Mouse (Mus musculus) heart, adult 9 months (tissue): Measurements from ENCODE around the gene Vmn2r104.

ENCODE experiments used
- DNase-seq, 2 experiments: peaks; one replicate each; pipeline ENCODE4 v3.0.0; 2022; ENCODE audit warnings: low spot score in 2 of 2

Vmn2r104 gene

DNA sequence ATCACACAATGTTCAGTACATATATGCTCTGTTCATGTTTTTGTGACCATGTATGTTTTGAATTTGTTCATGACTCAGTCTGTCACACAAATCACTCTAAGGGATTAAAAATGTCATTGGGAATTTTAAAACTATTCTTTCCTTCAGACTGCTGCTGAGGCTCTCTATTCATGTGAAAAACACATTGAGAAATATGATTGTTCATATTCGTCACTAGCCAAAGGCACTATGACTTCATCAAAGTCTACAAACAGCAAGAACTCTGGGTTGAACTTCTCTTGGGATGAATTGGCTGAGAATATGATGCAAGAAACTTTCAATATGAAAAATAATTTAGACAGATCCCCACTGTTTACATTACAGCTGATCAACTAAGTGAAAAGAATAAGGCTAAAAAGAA is at the start of gene Vmn2r104:
Vmn2r104 (minus strand) TSS at position 101 of the 400 bp plus-strand sequence.
- no peak for DNase-seq

DNA sequence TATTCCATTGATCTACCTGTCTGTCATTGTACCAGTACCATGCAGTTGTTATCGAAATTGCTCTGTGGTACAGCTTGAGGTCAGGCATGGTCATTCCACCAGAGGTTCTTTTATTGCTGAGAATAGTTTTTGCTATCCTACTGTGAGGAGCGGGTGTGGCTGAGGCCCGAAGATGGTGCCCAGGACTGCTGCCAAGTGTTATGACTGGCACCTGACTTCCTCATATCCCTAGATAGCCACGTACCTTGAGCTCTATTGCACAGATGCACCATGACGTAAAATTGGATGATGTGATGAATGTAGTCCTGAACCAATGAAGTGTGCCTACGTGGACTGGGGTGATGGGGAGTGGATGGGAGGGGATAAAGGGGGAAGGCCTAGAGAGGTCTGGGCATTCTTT is 26.0 kb upstream of the Vmn2r104 start:
- no peak for DNase-seq

DNA sequence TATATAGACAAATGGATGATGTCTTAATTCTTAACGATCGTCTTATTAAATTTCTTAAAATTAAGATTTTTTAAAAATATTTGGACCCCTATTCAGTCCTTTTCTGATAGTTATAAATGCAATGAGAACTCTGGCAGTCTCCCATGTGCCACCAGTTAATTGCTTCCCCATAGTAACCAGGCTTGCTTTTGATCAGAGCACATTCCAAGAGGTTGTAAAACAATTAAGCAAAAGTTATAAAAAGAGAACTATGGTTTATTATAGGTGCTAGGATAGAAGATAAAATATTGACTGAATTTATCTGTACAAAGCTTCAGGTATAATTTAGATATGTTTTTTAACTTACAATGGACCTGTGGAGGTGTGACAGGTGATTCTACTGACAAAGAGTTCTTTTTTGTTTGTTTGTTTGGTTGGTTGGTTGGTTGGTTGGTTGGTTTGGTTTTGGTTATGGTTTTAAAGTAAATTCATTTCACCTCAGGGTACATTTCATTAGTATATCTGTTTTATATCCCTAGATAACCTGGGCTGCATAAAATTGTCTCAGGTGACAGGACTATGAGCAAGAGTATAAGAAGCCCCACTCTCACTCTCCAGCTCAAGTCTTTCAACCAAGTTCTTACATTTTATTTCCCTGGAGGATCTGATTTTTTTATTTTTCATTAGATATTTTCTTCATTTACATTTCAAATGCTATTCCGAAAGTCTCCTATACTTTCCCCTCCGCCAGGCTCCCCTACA is 23.7 kb upstream of the Vmn2r104 start:
- no peak for DNase-seq
